Mouse (Mus musculus) small intestine, adult 2 months (tissue): Measurements from ENCODE around the gene Vmp1. TPM values are rescaled to one million over a fixed set of nuclear protein-coding genes. Genes with fewer than 3 reads are reported as not detected.

ENCODE experiments used
- H3K27ac ChIP-seq: fragments of 200-500 bp; 2 replicates; pipeline ENCODE4 v1.5.1; 2012; ENCODE audit warnings: low read depth, low read length, control low read depth, inconsistent platforms; ENCODE audit not compliant: insufficient read depth
- H3K27me3 ChIP-seq: fragments of 200-500 bp; 2 replicates; pipeline ENCODE4 v1.6.1; 2012; ENCODE audit warnings: mild to moderate bottlenecking, moderate library complexity, low read length, inconsistent platforms; ENCODE audit not compliant: control insufficient read depth, insufficient read depth
- H3K36me3 ChIP-seq: fragments of 200-500 bp; 2 replicates; pipeline ENCODE4 v1.6.1; 2012; ENCODE audit warnings: mild to moderate bottlenecking, low read length, control low read depth, inconsistent platforms; ENCODE audit not compliant: control insufficient read depth, insufficient read depth
- H3K4me1 ChIP-seq: fragments of 200-500 bp; 2 replicates; pipeline ENCODE4 v1.6.1; 2012; ENCODE audit warnings: low read length, inconsistent platforms, mixed read lengths; ENCODE audit not compliant: control insufficient read depth, insufficient read depth, insufficient read length
- H3K4me3 ChIP-seq: fragments of 200-500 bp; 2 replicates; pipeline ENCODE4 v1.5.1; 2012; ENCODE audit warnings: low read depth, mild to moderate bottlenecking, control low read depth, inconsistent platforms, low read length, moderate library complexity
- CTCF ChIP-seq: fragments of 200-500 bp; IDR thresholded peaks from 2 replicates; pipeline ENCODE4 v1.5.1; 2012; ENCODE audit warnings: low read depth, mild to moderate bottlenecking, control low read depth, inconsistent platforms, low read length, moderate library complexity, mixed read lengths; ENCODE audit not compliant: insufficient replicate concordance, insufficient read length; ENCODE audit errors: extremely low read depth
- POLR2A ChIP-seq: fragments of 200-500 bp; IDR thresholded peaks from 2 replicates; pipeline ENCODE4 v1.6.1; 2012; ENCODE audit warnings: low read depth, mild to moderate bottlenecking, control low read depth, inconsistent platforms, low read length, moderate library complexity
- WGBS: fragments of 180-500 bp; shearing (Covaris S2); methylation state at CpG from one replicate; pipeline ENCODE4 v1.1.7; 2018; 5-methylcytosine and 5-hydroxymethylcytosine counted together
- polyA plus RNA-seq: library from polyadenylated mRNA; depleted of rRNA; stranded (reverse); fragments of >200 nt; gene quantifications from 2 replicates; pipeline ENCODE4 v1.2.3, GENCODE M21; 2012

Gene Vmp1
- polyA plus RNA-seq, 1 experiment, result 38.8 TPM

- Histone ChIP-seq H3K36me3 (peaks cover 32% of the 10 kb centered on the region), H3K4me1 (no peaks in the 10 kb centered on the region), H3K4me3 (no peak overlapping the region), H3K27me3 (no peaks in the 10 kb centered on the region), H3K27ac (no peak overlapping the region)
- 34% methylated on average over 2 of the region's 2 CpGs for WGBS
- TF ChIP-seq POLR2A (no peak), CTCF (no peak)
These were observed 45.9 kb downstream of the Vmp1 start for GRCm38 (mm10) chr11:86637697-86638096.

- Histone ChIP-seq H3K27ac (no peak overlapping the region), H3K4me3 (no peak overlapping the region), H3K27me3 (no peaks in the 10 kb centered on the region), H3K36me3 (peaks cover 37% of the 10 kb centered on the region), H3K4me1 (no peaks in the 10 kb centered on the region)
- 68% methylated on average over 6 of the region's 6 CpGs for WGBS
- no peak for TF ChIP-seq POLR2A
- TF ChIP-seq CTCF, result no peak
These were observed 49.2 kb downstream of the Vmp1 start for GRCm38 (mm10) chr11:86634396-86634795.

GRCm38 (mm10) chr11:86629941-86630340 lies 53.7 kb downstream of the Vmp1 start:
- no peak overlapping the region for H3K27ac ChIP-seq
- TF ChIP-seq POLR2A (no peak), CTCF (no peak)
- no peaks in the 10 kb centered on the region for H3K27me3 ChIP-seq
- H3K4me1 ChIP-seq, result no peaks in the 10 kb centered on the region
- H3K4me3 ChIP-seq, result no peak overlapping the region
- WGBS, result 84% methylated on average over 7 of the region's 7 CpGs
- peaks cover 46% of the 10 kb centered on the region for H3K36me3 ChIP-seq

- WGBS, result 69% methylated on average over 3 of the region's 3 CpGs
- Histone ChIP-seq H3K4me3 (no peak overlapping the region), H3K4me1 (no peaks in the 10 kb centered on the region), H3K27ac (no peak overlapping the region), H3K36me3 (peaks cover 42% of the 10 kb centered on the region), H3K27me3 (no peaks in the 10 kb centered on the region)
- TF ChIP-seq CTCF (no peak), POLR2A (no peak)
These were observed 54.2 kb downstream of the Vmp1 start for GRCm38 (mm10) chr11:86629445-86629844.

- H3K27me3 ChIP-seq, result no peaks in the 10 kb centered on the region
- H3K27ac ChIP-seq, result no peak overlapping the region
- WGBS, result 90% methylated on average over 2 of the region's 2 CpGs
- no peak overlapping the region for H3K4me3 ChIP-seq
- TF ChIP-seq POLR2A (no peak), CTCF (no peak)
- no peaks in the 10 kb centered on the region; the same call in 1 of the 2 replicates for H3K4me1 ChIP-seq
- H3K36me3 ChIP-seq, result peaks cover 42% of the 10 kb centered on the region
These were observed 55.2 kb downstream of the Vmp1 start for GRCm38 (mm10) chr11:86628448-86628847.

GRCm38 (mm10) chr11:86627649-86628048 lies 56.0 kb downstream of the Vmp1 start:
- TF ChIP-seq POLR2A (no peak), CTCF (no peak)
- no peaks in the 10 kb centered on the region for H3K27me3 ChIP-seq
- no peaks in the 10 kb centered on the region; the same call in 1 of the 2 replicates for H3K4me1 ChIP-seq
- H3K27ac ChIP-seq, result no peak overlapping the region
- H3K4me3 ChIP-seq, result no peak overlapping the region
- peaks cover 36% of the 10 kb centered on the region for H3K36me3 ChIP-seq

GRCm38 (mm10) chr11:86626714-86627113 lies 56.9 kb downstream of the Vmp1 start:
- no peak for TF ChIP-seq POLR2A
- no peak for TF ChIP-seq CTCF
- 85% methylated on average over 4 of the region's 4 CpGs for WGBS

GRCm38 (mm10) chr11:86624237-86624941 lies 59.2 kb downstream of the Vmp1 start:
- Histone ChIP-seq H3K36me3 (peaks cover 20% of the 10 kb centered on the region), H3K4me1 (no peaks in the 10 kb centered on the region; the same call in 1 of the 2 replicates), H3K27ac (peak overlapping the region; percentile 76), H3K27me3 (no peaks in the 10 kb centered on the region), H3K4me3 (no peak overlapping the region)
- TF ChIP-seq POLR2A (no peak), CTCF (no peak)
- WGBS, result 56% methylated on average over 5 of the region's 5 CpGs

More at GRCm38 (mm10) chr11:86626714-86627113, 56.9 kb downstream of the Vmp1 start:
- Histone ChIP-seq H3K27me3 (no peaks in the 10 kb centered on the region), H3K36me3 (peaks cover 30% of the 10 kb centered on the region), H3K27ac (no peak overlapping the region), H3K4me1 (no peaks in the 10 kb centered on the region; the same call in 1 of the 2 replicates), H3K4me3 (no peak overlapping the region)
